8 mouse cellular contexts compared by ENCODE assay signal in the genomic region with DNA sequence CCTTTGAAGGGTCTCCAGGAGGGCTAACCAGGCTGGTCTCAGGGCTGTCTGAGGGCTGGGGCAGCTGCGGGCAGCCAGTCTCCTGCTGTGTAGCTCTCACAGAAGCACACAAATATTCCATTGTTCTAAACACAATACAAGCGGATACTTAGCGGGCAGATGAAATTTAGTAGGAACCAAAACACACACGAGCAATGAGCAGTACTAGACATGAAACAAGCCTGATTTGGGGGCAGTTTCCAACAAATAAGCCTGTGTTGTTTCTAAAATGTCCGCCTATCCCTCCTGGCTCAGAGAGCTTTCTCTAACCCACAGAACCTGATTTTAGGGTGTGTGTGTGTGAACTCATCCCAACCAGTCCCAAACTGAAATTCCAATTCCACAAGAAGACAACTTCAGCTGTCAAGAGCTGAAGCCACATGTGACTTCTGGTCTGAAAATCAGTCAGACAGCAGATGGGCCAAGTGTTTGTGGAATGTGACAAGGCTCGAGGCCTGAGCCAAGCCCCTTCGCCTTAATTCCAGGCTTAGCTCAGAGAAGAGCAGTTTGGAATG. TPM values are rescaled to one million over a fixed set of nuclear protein-coding genes. Genes with fewer than 3 reads are reported as not detected.
DNase-seq lines count a peak whose midpoint lies in the region; ATAC-seq and TF ChIP-seq lines count a peak whose summit lies in the region.

No protein-coding gene starts in this region.

- peak overlapping the region; percentile 90 for H3K27ac ChIP-seq in lung, embryonic 14.5 days (ENCODE audit: low read depth)
- peak overlapping the region; percentile 97 for H3K27ac ChIP-seq in forebrain, embryonic 12.5 days
- peak overlapping the region; percentile 35; the same call in 1 of the 2 replicates for H3K27ac ChIP-seq in intestine, postnatal 0 days (ENCODE audit: low read depth, low read length)

- no peak overlapping the region for H3K4me3 ChIP-seq in lung, embryonic 14.5 days (ENCODE audit: low read depth, low read length)
- H3K4me3 ChIP-seq in forebrain, embryonic 12.5 days (replicated peaks) = peak overlapping the region; percentile 17
- no peak overlapping the region for H3K4me3 ChIP-seq in intestine, postnatal 0 days (ENCODE audit: low read depth, low read length)

- H3K4me2 ChIP-seq in lung, embryonic 14.5 days = peak overlapping the region; percentile 23; the same call in 1 of the 2 replicates
- peak overlapping the region; percentile 63 for H3K4me2 ChIP-seq in forebrain, embryonic 12.5 days
- no peak overlapping the region for H3K4me2 ChIP-seq in intestine, postnatal 0 days (replicated peaks; ENCODE audit: low read depth)

- H3K9me3 ChIP-seq in lung, embryonic 14.5 days (ENCODE audit: low read depth, low read length) = no peaks in the 10 kb centered on the region
- no peaks in the 10 kb centered on the region for H3K9me3 ChIP-seq in forebrain, embryonic 12.5 days
- H3K9me3 ChIP-seq in intestine, postnatal 0 days (ENCODE audit: control insufficient read depth) = no peaks in the 10 kb centered on the region

- H3K27me3 ChIP-seq in lung, embryonic 14.5 days (ENCODE audit: insufficient read depth, low read length) = no peaks in the 10 kb centered on the region
- H3K27me3 ChIP-seq in forebrain, embryonic 12.5 days = no peaks in the 10 kb centered on the region
- H3K27me3 ChIP-seq in intestine, postnatal 0 days (replicated peaks; ENCODE audit: control insufficient read depth, insufficient read depth, low read length) = no peaks in the 10 kb centered on the region

- WGBS in lung, embryonic 14.5 days = 24% methylated on average over 7 of the region's 7 CpGs
- WGBS in forebrain, embryonic 12.5 days = 4% methylated on average over 7 of the region's 7 CpGs
- 55% methylated on average over 7 of the region's 7 CpGs for WGBS in intestine, postnatal 0 days

- DNase-seq in lung, embryonic 14.5 days = peak; percentile 75
- no peak for DNase-seq in lung, postnatal 14 days
- DNase-seq in retina, embryonic 14.5 days (ENCODE audit: low spot score) = peak; percentile 82
- DNase-seq in layer of hippocampus, adult 8-10 months (ENCODE audit: low spot score in 2 of 2) = no peak
- DNase-seq in adrenal gland, adult (ENCODE audit: inconsistent age in 2 of 2, low spot score in 1 of 2) = no peak

- no peaks in the 10 kb centered on the region for H3K36me3 ChIP-seq in lung, embryonic 14.5 days (ENCODE audit: insufficient read depth)
- no peaks in the 10 kb centered on the region for H3K36me3 ChIP-seq in forebrain, embryonic 12.5 days (replicated peaks)
- no peaks in the 10 kb centered on the region for H3K36me3 ChIP-seq in intestine, postnatal 0 days (ENCODE audit: control insufficient read depth, insufficient read depth)

- TF ChIP-seq CTCF in lung, embryonic 14.5 days (IDR thresholded peaks at IDR 0.05; ENCODE audit: low read depth) = no peak
- no peak for TF ChIP-seq CTCF in intestine, postnatal 0 days (IDR thresholded peaks at IDR 0.05; ENCODE audit: low read depth)

- ATAC-seq in lung, embryonic 14.5 days (ENCODE audit: insufficient read depth) = no peak
- no peak for ATAC-seq in forebrain, embryonic 12.5 days (ENCODE audit: low FRiP score)
- no peak for ATAC-seq in intestine, postnatal 0 days
- no peak for ATAC-seq in inflammation-experienced regulatory T-cells, adult 6 months

- H3K9ac ChIP-seq in lung, embryonic 14.5 days = peak overlapping the region; percentile 30; the same call in 1 of the 2 replicates
- peak overlapping the region; percentile 36; the same call in 1 of the 2 replicates for H3K9ac ChIP-seq in forebrain, embryonic 12.5 days
- H3K9ac ChIP-seq in intestine, postnatal 0 days (ENCODE audit: low read depth, low read length) = no peak overlapping the region

- peaks cover 15% of the 10 kb centered on the region for H3K4me1 ChIP-seq in lung, embryonic 14.5 days (ENCODE audit: insufficient read depth)
- peaks cover 95% of the 10 kb centered on the region for H3K4me1 ChIP-seq in forebrain, embryonic 12.5 days
- no peaks in the 10 kb centered on the region for H3K4me1 ChIP-seq in intestine, postnatal 0 days (replicated peaks; ENCODE audit: control insufficient read depth, insufficient read depth, low read length)

RNA-seq across cellular contexts. Expression of gene Tuba1a, which starts 33.7 kb away (rescaled TPM):
- polyA plus RNA-seq in lung, embryonic 14.5 days (2014; fragmentation: Nextera tagmentation; extraction: Ambion mirVana) = 1,129 and 1,167 TPM in 2 replicates
- 7,386 and 7,785 TPM in 2 replicates for polyA plus RNA-seq in forebrain, embryonic 12.5 days (2016; fragmentation: Nextera tagmentation; extraction: Ambion mirVana)
- polyA plus RNA-seq in intestine, postnatal 0 days (2015; fragmentation: Nextera tagmentation; extraction: Ambion mirVana) = 457 and 503 TPM in 2 replicates
- 100 to 1,000 TPM; 800 to 882 (median 860) TPM for total RNA-seq in layer of hippocampus, adult 8-10 months (2022)
- 100 to 1,000 TPM; 206 to 351 (median 217) TPM for polyA plus RNA-seq in inflammation-experienced regulatory T-cells, adult 6 months (2017; shearing (Covaris generic))

RNA-seq across cellular contexts. Expression of gene Gm49450, which starts 33.8 kb away (rescaled TPM):
- not detected in 2 replicates for polyA plus RNA-seq in lung, embryonic 14.5 days (2014; fragmentation: Nextera tagmentation; extraction: Ambion mirVana)
- polyA plus RNA-seq in forebrain, embryonic 12.5 days (2016; fragmentation: Nextera tagmentation; extraction: Ambion mirVana) = not detected in 2 replicates
- polyA plus RNA-seq in intestine, postnatal 0 days (2015; fragmentation: Nextera tagmentation; extraction: Ambion mirVana) = not detected in 2 replicates
- not detected for total RNA-seq in layer of hippocampus, adult 8-10 months (2022)
- not detected for polyA plus RNA-seq in inflammation-experienced regulatory T-cells, adult 6 months (2017; shearing (Covaris generic))

RNA-seq across cellular contexts. Expression of gene Tuba1c, which starts 42.5 kb away (rescaled TPM):
- 224 and 232 TPM in 2 replicates for polyA plus RNA-seq in lung, embryonic 14.5 days (2014; fragmentation: Nextera tagmentation; extraction: Ambion mirVana)
- polyA plus RNA-seq in forebrain, embryonic 12.5 days (2016; fragmentation: Nextera tagmentation; extraction: Ambion mirVana) = 107 and 111 TPM in 2 replicates
- 271 and 315 TPM in 2 replicates for polyA plus RNA-seq in intestine, postnatal 0 days (2015; fragmentation: Nextera tagmentation; extraction: Ambion mirVana)
- 10 to 100 TPM; 47.7 to 64.5 (median 52.7) TPM for total RNA-seq in layer of hippocampus, adult 8-10 months (2022)
- 100 to 1,000 TPM in 1 of 3 experiments, 10 to 100 TPM in 2; 70.4 to 203 (median 83.7) TPM for polyA plus RNA-seq in inflammation-experienced regulatory T-cells, adult 6 months (2017; shearing (Covaris generic))

RNA-seq across cellular contexts. Expression of gene Tuba1b, which starts 52.8 kb away (rescaled TPM):
- polyA plus RNA-seq in lung, embryonic 14.5 days (2014; fragmentation: Nextera tagmentation; extraction: Ambion mirVana) = 2,161 and 2,216 TPM in 2 replicates
- 1,790 and 1,867 TPM in 2 replicates for polyA plus RNA-seq in forebrain, embryonic 12.5 days (2016; fragmentation: Nextera tagmentation; extraction: Ambion mirVana)
- 391 and 435 TPM in 2 replicates for polyA plus RNA-seq in intestine, postnatal 0 days (2015; fragmentation: Nextera tagmentation; extraction: Ambion mirVana)
- 100 to 1,000 TPM; 488 to 526 (median 515) TPM for total RNA-seq in layer of hippocampus, adult 8-10 months (2022)
- 100 to 1,000 TPM; 459 to 882 (median 544) TPM for polyA plus RNA-seq in inflammation-experienced regulatory T-cells, adult 6 months (2017; shearing (Covaris generic))

Comparison
In these comparisons a context has a peak if more than half of its experiments do, and no peak if none do; other contexts are left out.
1. DNase-seq: peak in lung, embryonic 14.5 days (single experiment) and retina, embryonic 14.5 days (single experiment); none in lung, postnatal 14 days (single experiment), layer of hippocampus, adult 8-10 months (0 of 2) and adrenal gland, adult (0 of 2).
2. H3K27ac ChIP-seq: peak in every context shown above with its lines; median percentile 97 in forebrain, embryonic 12.5 days; 90 in lung, embryonic 14.5 days; 35 in intestine, postnatal 0 days.